Mouse (Mus musculus): ENCODE measurements around the gene Hax1.

DNA sequence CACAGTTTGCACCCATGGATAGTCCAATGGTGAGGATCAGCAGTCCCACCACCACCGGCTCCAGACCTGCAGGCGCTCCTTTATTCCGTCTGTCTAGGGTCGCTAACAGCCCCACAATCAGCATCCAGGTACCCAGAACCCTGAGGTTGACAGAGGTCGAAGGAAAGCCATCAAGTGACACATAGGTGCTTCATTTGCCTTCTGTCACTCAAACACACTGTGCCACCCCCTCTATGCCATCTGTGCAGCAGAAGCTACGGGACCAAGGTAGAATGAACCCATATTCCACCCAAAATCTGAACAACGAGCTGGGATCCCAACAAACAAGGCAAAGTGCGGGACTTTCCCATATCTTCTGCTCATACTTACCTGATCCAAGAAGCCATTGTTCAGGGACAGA, 33.0 kb downstream of the Hax1 start:
- TF ChIP-seq TAL1 (IDR thresholded peaks at IDR 0.05; ENCODE audit: low read length) (no peak), GATA1 (IDR thresholded peaks at IDR 0.05; ENCODE audit: low read length) (no peak)

All from erythroblast, embryonic 14.5 days (primary cell).